Mouse (Mus musculus) megakaryocyte-erythroid progenitor cell, adult 5 weeks (primary cell): ENCODE data around the gene Gpc4. TPM values are rescaled to one million over a fixed set of nuclear protein-coding genes. Genes with fewer than 3 reads are reported as not detected.

Experiments
- polyA plus RNA-seq: library from polyadenylated mRNA; stranded (reverse); fragments of >175 nt; gene quantifications from 2 replicates; pipeline ENCODE4 v1.2.3, GENCODE M21; 2012

Gene Gpc4
- polyA plus RNA-seq = 2.9 and 3.0 TPM in 2 replicates

DNA sequence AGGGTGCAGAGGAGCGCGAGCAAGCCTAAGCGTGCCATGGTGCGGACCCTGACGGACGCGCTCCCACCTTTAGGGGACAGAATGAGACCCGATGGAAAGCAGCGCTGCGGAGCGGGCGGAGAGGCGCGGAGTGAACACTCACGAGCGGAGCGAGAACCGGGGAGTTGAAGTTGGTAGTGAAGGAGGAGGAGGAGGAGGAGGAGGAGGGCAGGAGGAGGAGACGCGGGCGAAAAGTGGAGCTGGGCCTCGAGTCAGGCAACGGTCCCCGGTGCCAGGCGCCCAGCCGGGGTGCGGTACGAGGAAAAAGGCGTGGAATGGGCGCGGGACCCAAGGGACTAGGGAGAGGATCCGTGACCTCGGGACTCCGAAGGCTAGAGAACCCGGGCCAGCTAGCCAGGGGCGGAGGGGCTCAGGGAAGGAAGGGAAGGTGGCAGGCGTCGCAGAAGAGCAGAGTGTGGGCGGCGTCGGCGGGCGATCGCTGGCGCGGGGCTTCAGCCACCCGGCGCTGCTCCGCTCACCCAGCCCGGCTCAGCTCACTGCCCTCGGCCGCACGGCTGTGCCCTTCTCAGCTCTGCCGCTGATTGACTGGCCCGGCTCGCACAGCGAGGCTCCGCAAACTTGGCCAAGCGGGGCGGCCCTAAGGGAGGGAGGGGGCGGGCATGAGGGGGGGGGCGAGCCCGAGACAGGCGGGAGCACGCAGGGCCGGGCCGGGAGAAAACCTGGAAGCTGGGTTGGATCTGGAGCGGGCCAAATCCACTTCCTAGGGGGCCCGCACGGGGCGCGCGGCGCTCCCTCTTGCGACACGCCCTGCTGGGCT, at the start of gene Gpc4:
Gene Gpc4 (minus strand): TSS at position 515 of the 817 bp plus-strand sequence.

Other genes with a start within 250 kb of the Gpc4 start
- gene 1700080O16Rik, start 192.5 kb downstream of the Gpc4 start, polyA plus RNA-seq = not detected in 2 replicates